Mouse (Mus musculus) ES-Bruce4 (cell line): ENCODE measurements around the gene Pabpn1l. TPM values are rescaled to one million over a fixed set of nuclear protein-coding genes. Genes with fewer than 3 reads are reported as not detected.

Experiments used
- H3K27ac ChIP-seq: 2 replicates; pipeline ENCODE4 v1.5.1; 2012; ENCODE audit warnings: low read length, inconsistent platforms; ENCODE audit not compliant: insufficient read depth
- H3K27me3 ChIP-seq: 2 replicates; pipeline ENCODE4 v1.6.1; 2012; ENCODE audit warnings: mild to moderate bottlenecking, low read length, inconsistent platforms; ENCODE audit not compliant: control insufficient read depth, poor library complexity, insufficient read depth, severe bottlenecking
- H3K36me3 ChIP-seq: 2 replicates; pipeline ENCODE4 v1.6.1; 2012; ENCODE audit warnings: inconsistent platforms, mild to moderate bottlenecking, low read length, moderate library complexity; ENCODE audit not compliant: control insufficient read depth, poor library complexity, insufficient read depth, severe bottlenecking
- H3K4me1 ChIP-seq: one replicate; pipeline ENCODE4 v1.8.1; 2011; ENCODE audit warnings: low read length; ENCODE audit not compliant: control insufficient read depth, insufficient read depth
- H3K4me3 ChIP-seq: 2 replicates; pipeline ENCODE4 v1.5.1; 2011; ENCODE audit warnings: low read depth, mild to moderate bottlenecking, low read length
- H3K9ac ChIP-seq: 2 replicates; pipeline ENCODE4 v1.6.1; 2012; ENCODE audit warnings: low read depth, mild to moderate bottlenecking, inconsistent platforms; ENCODE audit not compliant: poor library complexity, severe bottlenecking
- H3K9me3 ChIP-seq: replicated peaks from 2 replicates; pipeline ENCODE4 v1.6.1; 2012; ENCODE audit warnings: mild to moderate bottlenecking, low read length, inconsistent platforms; ENCODE audit not compliant: control insufficient read depth, poor library complexity, insufficient read depth, severe bottlenecking
- CTCF ChIP-seq: IDR thresholded peaks from one replicate; pipeline ENCODE4 v1.8.1; 2011; ENCODE audit warnings: low read depth, low read length
- EP300 ChIP-seq: IDR thresholded peaks from 2 replicates; pipeline ENCODE4 v1.6.1; 2011; ENCODE audit warnings: low read depth, low read length; ENCODE audit not compliant: insufficient read depth
- POLR2A ChIP-seq: IDR thresholded peaks from one replicate; pipeline ENCODE4 v1.8.1; 2011; ENCODE audit warnings: low read length; ENCODE audit not compliant: insufficient read depth
- polyA plus RNA-seq: library from polyadenylated mRNA; stranded (reverse); fragments of >200 nt; gene quantifications from 2 replicates; pipeline ENCODE4 v1.2.4, GENCODE M21; 2011; ENCODE audit warnings: low read depth; ENCODE audit not compliant: missing spikeins, insufficient read depth, insufficient read length

Gene Pabpn1l
- polyA plus RNA-seq, 1 experiment = not detected

DNA sequence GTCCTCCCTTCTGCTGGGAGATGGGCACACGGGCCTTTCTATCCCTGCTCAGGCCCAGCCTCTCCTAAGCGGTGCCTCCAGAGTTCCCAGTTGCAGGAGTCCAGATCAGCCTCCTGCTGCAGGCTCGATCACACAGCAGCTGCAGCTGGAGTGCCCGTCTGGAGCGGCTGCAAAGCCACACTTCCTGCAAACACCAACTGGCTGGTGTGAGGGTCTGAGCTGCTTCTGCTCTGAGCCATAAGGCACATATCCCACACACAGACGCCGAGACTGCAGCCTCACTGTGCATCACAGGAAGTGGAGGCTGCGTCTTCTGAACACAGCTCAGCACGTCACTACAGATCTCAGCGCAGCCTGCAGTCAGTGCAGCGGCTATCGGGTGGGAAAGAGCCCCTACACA, 44.3 kb upstream of the Pabpn1l start:
- no peaks in the 10 kb centered on the region for H3K9me3 ChIP-seq
- no peak overlapping the region for H3K4me3 ChIP-seq
- TF ChIP-seq POLR2A (no peak), EP300 (no peak), CTCF (no peak)
- no peak overlapping the region for H3K9ac ChIP-seq
- H3K36me3 ChIP-seq = no peaks in the 10 kb centered on the region
- H3K4me1 ChIP-seq = no peaks in the 10 kb centered on the region
- no peaks in the 10 kb centered on the region for H3K27me3 ChIP-seq
- H3K27ac ChIP-seq = no peak overlapping the region

DNA sequence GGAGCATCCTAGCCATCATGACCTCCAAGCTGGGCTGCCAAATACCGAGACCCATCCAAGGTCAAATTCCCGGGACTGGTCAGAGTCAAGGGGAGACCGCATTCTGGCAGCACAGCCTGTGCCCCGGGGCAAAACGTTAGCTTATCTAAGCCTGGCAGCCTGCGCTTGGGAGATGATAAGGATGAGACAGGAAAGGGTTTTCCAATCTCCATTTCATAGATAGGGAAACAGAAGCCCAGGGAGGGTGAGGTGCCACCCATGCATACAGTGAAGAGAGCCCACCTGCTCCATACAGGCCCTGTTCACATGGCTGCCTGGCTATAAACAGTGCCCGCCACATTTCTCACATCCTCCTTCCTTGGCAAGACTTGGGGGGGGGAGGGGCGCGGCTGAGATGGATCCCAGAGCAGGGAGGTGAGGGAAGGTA, 43.8 kb upstream of the Pabpn1l start:
- no peak for TF ChIP-seq CTCF
- TF ChIP-seq POLR2A = no peak
- no peak for TF ChIP-seq EP300
- Histone ChIP-seq H3K9ac (no peak overlapping the region), H3K4me1 (no peaks in the 10 kb centered on the region), H3K36me3 (no peaks in the 10 kb centered on the region), H3K4me3 (no peak overlapping the region), H3K9me3 (no peaks in the 10 kb centered on the region), H3K27me3 (no peaks in the 10 kb centered on the region), H3K27ac (no peak overlapping the region)

- no peak overlapping the region for H3K27ac ChIP-seq
- no peak for TF ChIP-seq EP300
- TF ChIP-seq POLR2A = no peak
- no peak for TF ChIP-seq CTCF
- H3K36me3 ChIP-seq = no peaks in the 10 kb centered on the region
- H3K9ac ChIP-seq = no peak overlapping the region
- no peaks in the 10 kb centered on the region for H3K4me1 ChIP-seq
- H3K4me3 ChIP-seq = no peak overlapping the region
- H3K27me3 ChIP-seq = no peaks in the 10 kb centered on the region
- no peaks in the 10 kb centered on the region for H3K9me3 ChIP-seq
Observed at GRCm38 (mm10) chr8:122665667-122666316, 43.3 kb upstream of the Pabpn1l start.

DNA sequence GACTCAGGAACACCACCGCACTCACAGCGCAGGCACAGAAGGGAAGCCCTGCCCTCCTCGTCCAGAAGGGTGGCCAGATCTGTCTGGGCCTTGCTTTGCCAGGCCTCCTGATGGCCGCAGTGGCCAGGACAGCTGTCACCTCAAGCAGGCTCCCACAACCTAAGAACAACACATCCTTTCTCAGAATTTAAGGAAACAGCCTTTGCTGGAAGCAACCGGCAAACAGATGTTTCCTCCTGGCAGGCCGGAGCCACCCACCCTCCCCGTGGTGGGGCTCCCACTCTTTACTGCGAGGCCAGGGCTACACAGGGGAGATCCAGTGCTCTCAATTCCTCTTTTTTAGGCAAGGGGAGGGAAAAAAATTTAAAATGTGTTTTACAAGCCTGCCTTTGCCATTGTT, 42.7 kb upstream of the Pabpn1l start:
- H3K4me1 ChIP-seq = no peaks in the 10 kb centered on the region
- no peak overlapping the region for H3K4me3 ChIP-seq
- H3K36me3 ChIP-seq = no peaks in the 10 kb centered on the region
- no peaks in the 10 kb centered on the region for H3K9me3 ChIP-seq
- no peaks in the 10 kb centered on the region for H3K27me3 ChIP-seq
- no peak overlapping the region for H3K9ac ChIP-seq
- no peak overlapping the region for H3K27ac ChIP-seq
- TF ChIP-seq CTCF = no peak

- Histone ChIP-seq H3K9ac (no peak overlapping the region), H3K27me3 (no peaks in the 10 kb centered on the region), H3K36me3 (no peaks in the 10 kb centered on the region), H3K4me3 (no peak overlapping the region), H3K27ac (no peak overlapping the region), H3K9me3 (no peaks in the 10 kb centered on the region), H3K4me1 (no peaks in the 10 kb centered on the region)
- TF ChIP-seq POLR2A (no peak), EP300 (no peak), CTCF (no peak)
Observed at GRCm38 (mm10) chr8:122663670-122664069, 41.1 kb upstream of the Pabpn1l start.

DNA sequence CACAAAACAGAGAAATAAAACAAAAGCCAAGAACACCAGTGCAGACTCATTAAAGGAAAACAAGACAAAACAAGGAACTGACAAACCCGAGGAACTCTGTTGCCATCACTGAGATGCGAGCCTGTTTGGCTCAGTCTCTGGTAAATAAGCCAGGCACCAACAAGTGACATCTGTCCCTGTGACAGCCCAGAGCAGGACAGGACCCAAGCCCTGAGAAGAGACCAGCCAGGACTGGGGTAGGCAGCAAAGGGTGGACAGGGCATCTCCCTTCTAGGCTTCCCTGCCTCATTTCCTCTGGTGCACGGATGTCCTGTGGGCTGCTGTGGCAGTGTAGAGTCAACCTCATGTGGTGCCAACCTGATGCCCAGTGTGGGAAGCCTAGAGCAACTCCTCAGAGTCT, 40.6 kb upstream of the Pabpn1l start:
- TF ChIP-seq EP300 = no peak
- no peak for TF ChIP-seq CTCF
- no peak for TF ChIP-seq POLR2A
- no peaks in the 10 kb centered on the region for H3K9me3 ChIP-seq
- no peak overlapping the region for H3K4me3 ChIP-seq
- no peaks in the 10 kb centered on the region for H3K4me1 ChIP-seq
- H3K27me3 ChIP-seq = no peaks in the 10 kb centered on the region
- no peak overlapping the region for H3K9ac ChIP-seq
- no peaks in the 10 kb centered on the region for H3K36me3 ChIP-seq
- no peak overlapping the region for H3K27ac ChIP-seq
